Mouse (Mus musculus): ENCODE results near the gene Ocm. TPM values are rescaled to one million over a fixed set of nuclear protein-coding genes. Genes with fewer than 3 reads are reported as not detected.
"Not testable (repeated sequence)": the region's sequence is repeated elsewhere in the genome, so short reads cannot be mapped to it uniquely, and the experiment has no call there.

The Ocm gene
- total and polyA plus RNA-seq, 3 experiments = not detected

DNA sequence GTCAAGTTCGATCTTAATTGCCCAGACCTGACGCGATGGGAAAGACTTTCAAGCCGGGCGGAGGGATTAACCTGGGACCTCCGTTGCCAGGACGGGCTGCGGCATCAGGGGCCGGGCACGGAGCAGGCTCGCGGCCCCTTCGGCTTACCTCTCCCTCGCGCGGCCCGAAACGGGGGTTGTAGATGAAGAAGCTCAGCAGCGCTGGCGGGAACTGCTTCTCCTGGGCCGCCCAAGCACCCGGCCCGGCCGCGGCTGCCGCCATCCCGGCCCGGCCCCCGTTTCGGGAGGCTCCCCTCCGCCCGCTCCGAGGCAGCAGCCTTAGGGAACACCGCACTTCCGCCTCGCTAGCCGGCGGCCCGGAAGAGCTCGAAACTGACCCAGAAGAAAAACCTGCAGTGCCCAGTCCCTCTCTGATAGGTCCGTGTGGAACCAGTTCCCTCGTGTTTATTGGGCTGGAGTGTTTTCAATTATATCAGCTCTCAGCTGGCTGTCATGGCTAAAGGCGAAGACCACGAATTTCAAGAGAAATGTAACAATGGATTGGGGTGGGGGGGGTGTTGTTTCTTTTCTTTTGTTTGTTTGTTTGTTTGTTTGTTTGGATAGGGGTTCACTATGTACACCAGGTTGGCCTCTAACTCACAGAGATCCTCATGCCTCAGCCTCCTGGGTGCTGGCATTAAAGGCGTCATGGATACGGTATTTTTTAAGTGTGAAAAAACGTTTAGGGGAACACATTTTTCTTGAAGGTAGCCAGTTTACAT is 11.7 kb downstream of the Ocm start, which contains the start of gene Ccz1 (continued):
- peak; percentile 89 for TF ChIP-seq MXI1 (IDR thresholded peaks at IDR 0.05; ENCODE audit: low read depth, low read length)
- 0 out of 2 replicates have a peak, but pooled peaks have one; percentile 53 for TF ChIP-seq E2F4 (IDR thresholded peaks at IDR 0.05; ENCODE audit: borderline replicate concordance, low read depth, low read length)
- TF ChIP-seq POLR2AphosphoS5 (IDR thresholded peaks at IDR 0.05; ENCODE audit: borderline replicate concordance, low read depth, low read length) = no peak
- TF ChIP-seq EP300 (IDR thresholded peaks at IDR 0.05; ENCODE audit: low read depth in 1 of 2, low read length in 2 of 2) = no peak
- peak; percentile 57 for TF ChIP-seq TBP (IDR thresholded peaks at IDR 0.05; ENCODE audit: low read depth, low read length)
- peak; percentile 99 for TF ChIP-seq HCFC1 (IDR thresholded peaks at IDR 0.05; ENCODE audit: low read depth, low read length)
- TF ChIP-seq ZMIZ1 (IDR thresholded peaks at IDR 0.05; ENCODE audit: low read depth, low read length) = 0 out of 2 replicates have a peak, but pooled peaks have one; percentile 48
- peak; percentile 61 for TF ChIP-seq NELFE (IDR thresholded peaks at IDR 0.05; ENCODE audit: low read depth, low read length)
- TF ChIP-seq RAD21 (IDR thresholded peaks at IDR 0.05; ENCODE audit: low read depth, low read length) = no peak
- no peak for TF ChIP-seq JUND (IDR thresholded peaks at IDR 0.05; ENCODE audit: low read depth, low read length)
- no peak for TF ChIP-seq POLR2AphosphoS2 (IDR thresholded peaks at IDR 0.05; ENCODE audit: low read length)
- no peak for TF ChIP-seq TAL1 (IDR thresholded peaks at IDR 0.05; ENCODE audit: low read length)

DNA sequence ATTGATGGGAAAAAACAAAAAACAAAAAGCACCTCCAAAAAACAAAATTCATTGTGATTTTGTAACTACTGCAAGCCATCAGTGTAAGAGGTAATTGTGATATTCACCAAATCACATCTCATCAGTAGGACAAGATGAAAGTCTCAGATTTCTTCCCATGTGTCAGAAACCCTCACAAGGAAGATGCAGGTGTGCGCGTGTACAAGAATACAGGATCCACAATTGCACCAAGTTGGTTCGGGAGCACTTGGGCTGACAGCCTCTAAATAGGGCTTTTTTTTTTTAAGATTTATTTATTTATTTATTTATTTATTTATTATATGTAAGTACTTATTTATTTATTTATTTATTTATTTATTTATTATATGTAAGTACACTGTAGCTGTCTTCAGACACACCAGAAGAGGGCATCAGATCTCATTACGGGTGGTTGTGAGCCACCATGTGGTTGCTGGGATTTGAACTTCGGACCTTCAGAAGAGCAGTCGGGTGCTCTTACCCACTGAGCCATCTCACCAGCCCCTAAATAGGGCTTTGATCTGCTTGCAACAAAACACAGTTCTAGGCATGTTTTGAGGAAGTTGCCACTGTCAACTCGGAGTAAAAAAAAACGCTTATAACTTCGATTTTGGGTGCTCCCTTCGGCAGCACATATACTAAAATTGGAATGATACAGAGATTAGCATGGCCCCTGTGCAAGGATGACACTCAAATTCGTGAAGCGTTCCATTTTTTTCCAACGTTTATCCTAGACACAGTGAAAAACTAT is 12.9 kb downstream of the Ocm start:
- H3K4me3 ChIP-seq (ENCODE audit: control insufficient read depth in 1 of 2, insufficient read depth in 1 of 2, low read depth in 2 of 2, low read length in 2 of 2) = peak overlapping the region; percentile 92 to 96
- not testable (repeated sequence) for H3K9me3 ChIP-seq (replicated peaks; ENCODE audit: insufficient read depth, low read length); H3K27me3 ChIP-seq (ENCODE audit: control insufficient read depth in 1 of 2, insufficient read depth in 2 of 2, low read length in 2 of 2); H3K27ac ChIP-seq (ENCODE audit: control insufficient read depth, low read depth, low read length); H3K79me2 ChIP-seq (ENCODE audit: control insufficient read depth, insufficient read depth, low read length, poor library complexity); H3K4me1 ChIP-seq (ENCODE audit: control insufficient read depth in 1 of 2, insufficient read depth in 2 of 2, low read length in 2 of 2)
- H3K9ac ChIP-seq (ENCODE audit: control insufficient read depth, low read depth, low read length, poor library complexity, severe bottlenecking) = peak overlapping the region; percentile 89
- H3K36me3 ChIP-seq (ENCODE audit: control insufficient read depth in 1 of 2, insufficient read depth in 2 of 2, low read length in 2 of 2) = peaks cover 7 to 11% of the 10 kb centered on the region in 2 experiments
- DNase-seq (ENCODE audit: low read depth, low spot score) = peak; percentile 79
- TF ChIP-seq ZNF384 (IDR thresholded peaks at IDR 0.05; ENCODE audit: low read depth, low read length) (peak; percentile 82), TBP (IDR thresholded peaks at IDR 0.05; ENCODE audit: low read depth, low read length) (peak; percentile 97)

DNA sequence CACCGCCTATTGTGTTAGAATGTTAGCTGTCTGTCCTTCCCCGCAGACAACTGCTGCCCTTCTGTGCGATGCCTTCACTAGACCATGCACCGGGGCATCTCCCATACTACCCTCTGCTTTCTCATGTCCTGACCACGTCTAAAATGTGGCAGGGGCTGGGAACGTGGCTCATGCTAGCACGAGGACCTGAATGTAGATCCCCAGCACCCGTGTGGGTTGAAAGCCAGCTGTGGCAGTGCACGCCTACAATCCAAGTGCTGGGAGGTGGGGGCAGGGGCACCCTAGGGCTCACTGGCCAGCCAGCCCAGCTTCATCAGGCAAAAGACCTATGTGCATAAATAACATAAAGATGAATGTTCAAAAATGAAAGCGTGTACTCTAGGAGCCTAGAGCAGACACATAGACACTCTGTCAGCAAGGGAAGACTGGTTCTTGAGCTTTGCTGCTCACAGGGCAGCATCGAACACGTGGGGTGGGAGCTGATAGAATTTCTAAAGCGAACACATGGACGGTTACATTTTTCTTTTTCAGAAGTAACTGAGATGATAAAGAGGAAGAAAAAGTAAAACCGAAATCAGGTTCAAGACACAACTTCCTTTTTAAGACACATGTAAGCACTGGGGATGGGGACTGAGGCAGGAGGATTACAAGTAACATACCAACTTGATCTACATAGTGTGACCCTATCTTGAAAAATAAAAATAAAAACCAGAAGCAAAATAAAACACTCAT is 23.8 kb downstream of the Ocm start:
- H3K79me2 ChIP-seq (ENCODE audit: control insufficient read depth, insufficient read depth, low read length, poor library complexity) = no peaks in the 10 kb centered on the region
- TF ChIP-seq MYC (IDR thresholded peaks at IDR 0.05; ENCODE audit: low read depth, low read length) (0 out of 2 replicates have a peak, but pooled peaks have one; percentile 24), GATA1 (IDR thresholded peaks at IDR 0.05; ENCODE audit: low read depth, low read length) (no peak), ZNF384 (IDR thresholded peaks at IDR 0.05; ENCODE audit: low read depth, low read length) (no peak), POLR2AphosphoS5 (IDR thresholded peaks at IDR 0.05; ENCODE audit: borderline replicate concordance, low read depth, low read length) (no peak), NELFE (IDR thresholded peaks at IDR 0.05; ENCODE audit: low read depth, low read length) (no peak), TCF12 (IDR thresholded peaks at IDR 0.05; ENCODE audit: low read depth, low read length) (no peak), UBTF (IDR thresholded peaks at IDR 0.05; ENCODE audit: borderline replicate concordance, insufficient read depth, low read depth, low read length) (no peak)
- no peak overlapping the region for H3K27ac ChIP-seq (ENCODE audit: control insufficient read depth, low read depth, low read length)
- no peaks in the 10 kb centered on the region; a peak in 1 of 4 replicates for H3K4me1 ChIP-seq (ENCODE audit: control insufficient read depth in 1 of 2, insufficient read depth in 2 of 2, low read length in 2 of 2)
- peak; percentile 13 for DNase-seq (ENCODE audit: low read depth, low spot score)
- no peak overlapping the region for H3K4me3 ChIP-seq (ENCODE audit: control insufficient read depth in 1 of 2, insufficient read depth in 1 of 2, low read depth in 2 of 2, low read length in 2 of 2)
- peaks cover 2 to 12% of the 10 kb centered on the region in 2 experiments; a peak in 3 of 4 replicates for H3K36me3 ChIP-seq (ENCODE audit: control insufficient read depth in 1 of 2, insufficient read depth in 2 of 2, low read length in 2 of 2)
- H3K27me3 ChIP-seq (ENCODE audit: control insufficient read depth in 1 of 2, insufficient read depth in 2 of 2, low read length in 2 of 2) = no peaks in the 10 kb centered on the region
- no peaks in the 10 kb centered on the region for H3K9me3 ChIP-seq (replicated peaks; ENCODE audit: insufficient read depth, low read length)
- no peak overlapping the region for H3K9ac ChIP-seq (ENCODE audit: control insufficient read depth, low read depth, low read length, poor library complexity, severe bottlenecking)

Measured in MEL (cell line).